Mouse (Mus musculus) left cerebral cortex, adult 2 months (tissue): ENCODE measurements around the gene Btbd6. TPM values are rescaled to one million over a fixed set of nuclear protein-coding genes. Genes with fewer than 3 reads are reported as not detected.
A peak's percentile ranks its signal among the peaks of the same experiment; 100 is the strongest.

ENCODE experiments used
- DNase-seq, 2 experiments: peaks; one replicate each; pipeline ENCODE4 v3.0.0; 2021 to 2022; ENCODE audit warnings: low spot score in 2 of 2, mixed read lengths in 1 of 2; ENCODE audit errors: extremely low spot score in 1 of 2
- H3K27ac ChIP-seq: fragments of 200-600 bp; 2 replicates; pipeline ENCODE4 v1.8.1; 2022
- H3K4me3 ChIP-seq: fragments of 200-600 bp; 2 replicates; pipeline ENCODE4 v1.8.1; 2022
- CTCF ChIP-seq: fragments of 200-600 bp; IDR thresholded peaks from 2 replicates; pipeline ENCODE4 v1.8.1; 2022; ENCODE audit warnings: antibody characterized with exemption, mild to moderate bottlenecking, moderate library complexity
- intact Hi-C: fragments of 180-260 bp; cut with DNase I; formaldehyde crosslinking; loops from one replicate; pipeline ENCODE4 v1.15.1; 2025
- total RNA-seq, 2 experiments: library from RNA; stranded (reverse); gene quantifications; 2 replicates each; pipeline ENCODE4 v1.2.3; 2021

The Btbd6 gene
- total RNA-seq, 2 experiments from 2014 or later: 60.2 to 64.5 TPM

GRCm38 (mm10) chr12:113013604-113014558 lies 37.6 kb downstream of the Btbd6 start, which contains the start of gene Pacs2:
Pacs2 (plus strand) TSS chr12:113014508.
- intact Hi-C loops: loop anchor here (2.0 to 5.0 kb wide), 3 partner anchors 13 to 143 kb away; partner anchors contain the start of genes Brf1, Tedc1 and Tex22
- Histone ChIP-seq H3K4me3 (peak within 1 kb of the TSS; percentile 83), H3K27ac (peak within 1 kb of the TSS; percentile 98)
- peak; percentile 93 to 94 for DNase-seq
- TF ChIP-seq CTCF: no peak; the same call in 1 of the 2 replicates

GRCm38 (mm10) chr12:113014561-113015556 lies 38.6 kb downstream of the Btbd6 start:
- peak; percentile 35 for DNase-seq
- intact Hi-C loops: loop anchor here (2.0 to 5.0 kb wide), 3 partner anchors 14 to 142 kb away; partner anchors contain the start of genes Brf1, Tedc1 and Tex22

GRCm38 (mm10) chr12:113015956-113016355 lies 39.7 kb downstream of the Btbd6 start:
- intact Hi-C loops: loop anchor here (2.0 kb wide), 2 partner anchors 15 to 59 kb away; partner anchors contain the start of genes Brf1 and Tex22
- TF ChIP-seq CTCF: no peak
- H3K4me3 ChIP-seq: no peak overlapping the region; the same call in 1 of the 2 replicates
- no peak for DNase-seq
- H3K27ac ChIP-seq: no peak overlapping the region

More at GRCm38 (mm10) chr12:113014561-113015556, 38.6 kb downstream of the Btbd6 start:
- no peak for TF ChIP-seq CTCF
- H3K27ac ChIP-seq: peak overlapping the region; percentile 81
- peak overlapping the region; percentile 83 for H3K4me3 ChIP-seq

- peak; percentile 74 to 76 for DNase-seq
- no peak for TF ChIP-seq CTCF
- intact Hi-C loops: no loop called here
- Histone ChIP-seq H3K27ac (no peak overlapping the region), H3K4me3 (no peak overlapping the region; the same call in 1 of the 2 replicates)
These were observed 40.7 kb downstream of the Btbd6 start for GRCm38 (mm10) chr12:113016976-113017375.

- intact Hi-C loops: no loop called here
- Histone ChIP-seq H3K27ac (no peak overlapping the region), H3K4me3 (no peak overlapping the region)
- DNase-seq: no peak
- no peak for TF ChIP-seq CTCF
These were observed 41.2 kb downstream of the Btbd6 start for GRCm38 (mm10) chr12:113017429-113017984.

- Histone ChIP-seq H3K4me3 (no peak overlapping the region), H3K27ac (no peak overlapping the region)
- intact Hi-C loops: no loop called here
- TF ChIP-seq CTCF: no peak
- DNase-seq: no peak
These were observed 42.5 kb downstream of the Btbd6 start for GRCm38 (mm10) chr12:113018763-113019162.

GRCm38 (mm10) chr12:113021488-113021887 lies 45.2 kb downstream of the Btbd6 start:
- DNase-seq: no peak
- no peak for TF ChIP-seq CTCF
- Histone ChIP-seq H3K27ac (no peak overlapping the region), H3K4me3 (no peak overlapping the region)
- intact Hi-C loops: no loop called here

GRCm38 (mm10) chr12:113023082-113023481 lies 46.8 kb downstream of the Btbd6 start:
- no peak for DNase-seq
- Histone ChIP-seq H3K27ac (no peak overlapping the region), H3K4me3 (no peak overlapping the region)
- TF ChIP-seq CTCF: no peak
- intact Hi-C loops: no loop called here

- Histone ChIP-seq H3K27ac (no peak overlapping the region), H3K4me3 (no peak overlapping the region)
- intact Hi-C loops: no loop called here
- no peak; the same call in 1 of the 2 replicates for TF ChIP-seq CTCF
- no peak for DNase-seq
These were observed 50.3 kb downstream of the Btbd6 start for GRCm38 (mm10) chr12:113026557-113026956.

- intact Hi-C loops: no loop called here
- Histone ChIP-seq H3K4me3 (no peak overlapping the region), H3K27ac (no peak overlapping the region)
- DNase-seq: no peak
- TF ChIP-seq CTCF: no peak
These were observed 51.2 kb downstream of the Btbd6 start for GRCm38 (mm10) chr12:113027495-113027894.

GRCm38 (mm10) chr12:113028067-113028466 lies 51.8 kb downstream of the Btbd6 start:
- H3K27ac ChIP-seq: no peak overlapping the region
- TF ChIP-seq CTCF: no peak

More at GRCm38 (mm10) chr12:113028067-113028466, 51.8 kb downstream of the Btbd6 start:
- H3K4me3 ChIP-seq: no peak overlapping the region
- no peak for DNase-seq
- intact Hi-C loops: no loop called here

Other genes starting within 250 kb of the Btbd6 start
- 10 to 100 TPM in 1 of 2 experiments, 1 to 10 TPM in 1; 7.4 to 10.1 TPM for gene Pld4, start 215.8 kb upstream of the Btbd6 start, total RNA-seq
- gene Ahnak2, start 173.8 kb upstream of the Btbd6 start, total RNA-seq: 1 to 10 TPM; 8.1 to 8.2 TPM
- 10 to 100 TPM; 15.7 to 18.6 TPM for gene Clba1, start 167.5 kb upstream of the Btbd6 start, total RNA-seq
- 10 to 100 TPM; 10.5 to 12.4 TPM for gene Cdca4, start 147.1 kb upstream of the Btbd6 start, total RNA-seq
- under 1 TPM in 1 of 2 experiments, not detected in 1; 0.18 TPM for gene Gpr132, start 108.3 kb upstream of the Btbd6 start, total RNA-seq
- 10 to 100 TPM; 57.9 to 62.2 TPM for gene Jag2, start 46.7 kb upstream of the Btbd6 start, total RNA-seq
- gene Nudt14, start 34.4 kb upstream of the Btbd6 start, total RNA-seq: 10 to 100 TPM; 10.1 to 13.7 TPM
- gene Brf1, start 24.2 kb downstream of the Btbd6 start, total RNA-seq: 10 to 100 TPM; 45.6 to 46.6 TPM
- 10 to 100 TPM; 62.8 to 68.0 TPM for gene Pacs2, start 38.0 kb downstream of the Btbd6 start, total RNA-seq
- gene Tex22, start 98.0 kb downstream of the Btbd6 start, total RNA-seq: under 1 TPM; 0.42 to 0.45 TPM
- gene Mta1, start 121.8 kb downstream of the Btbd6 start, total RNA-seq: 10 to 100 TPM; 72.9 to 76.5 TPM
- 100 to 1,000 TPM; 143 to 148 TPM for gene Crip2, start 163.8 kb downstream of the Btbd6 start, total RNA-seq
- 10 to 100 TPM; 14.4 to 15.0 TPM for gene Crip1, start 169.8 kb downstream of the Btbd6 start, total RNA-seq
- 1 to 10 TPM; 1.7 to 2.2 TPM for gene Tedc1, start 179.9 kb downstream of the Btbd6 start, total RNA-seq
- 10 to 100 TPM; 27.8 to 28.6 TPM for gene Tmem121, start 209.4 kb downstream of the Btbd6 start, total RNA-seq